Mouse (Mus musculus) CH12.LX (cell line): ENCODE data around the gene Mink1. TPM values are rescaled to one million over a fixed set of nuclear protein-coding genes. Genes with fewer than 3 reads are reported as not detected.

ENCODE experiments used
- DNase-seq: peaks from one replicate; pipeline ENCODE4 v3.0.0-alpha.2; 2013; ENCODE audit errors: extremely low read depth
- H3K27ac ChIP-seq: 2 replicates; pipeline ENCODE4 v1.5.1; 2012; ENCODE audit warnings: low read depth, mild to moderate bottlenecking, control low read depth, moderate library complexity; ENCODE audit not compliant: insufficient read depth
- H3K27me3 ChIP-seq: replicated peaks from 2 replicates; pipeline ENCODE3; 2012; ENCODE audit warnings: inconsistent platforms
- H3K36me3 ChIP-seq, 2 experiments: replicated peaks in 1 of 2; 2 replicates each; pipeline versions ENCODE3 to v1.6.1; 2012; ENCODE audit warnings: inconsistent platforms in 1 of 2, low read length in 1 of 2, mild to moderate bottlenecking in 1 of 2, mixed read lengths in 1 of 2, moderate library complexity in 1 of 2; ENCODE audit not compliant: control insufficient read depth in 1 of 2, insufficient read depth in 1 of 2
- H3K4me1 ChIP-seq, 2 experiments: 2 replicates each; pipeline ENCODE4 v1.6.1; 2012; ENCODE audit warnings: inconsistent platforms in 1 of 2, moderate library complexity in 1 of 2; ENCODE audit not compliant: insufficient read depth in 2 of 2, control insufficient read depth in 1 of 2
- H3K4me2 ChIP-seq: 2 replicates; pipeline ENCODE4 v1.6.1; 2012; ENCODE audit warnings: low read depth, mild to moderate bottlenecking, control low read depth; ENCODE audit not compliant: poor library complexity, insufficient read depth, severe bottlenecking
- H3K4me3 ChIP-seq, 3 experiments: fragments of 150-350 bp in 1 of 3; sonication (generic) in 1 of 3; replicated peaks in 1 of 3; 2 replicates each; pipeline versions ENCODE3 to v1.5.1; 2011 to 2012; ENCODE audit warnings: low read depth in 2 of 3, low read length in 2 of 3, mild to moderate bottlenecking in 2 of 3, moderate library complexity in 2 of 3, control low read depth in 1 of 3, improper control_type of control experiment in 1 of 3, inconsistent platforms in 1 of 3, mixed read lengths in 1 of 3; ENCODE audit not compliant: poor library complexity in 1 of 3
- H3K79me2 ChIP-seq: replicated peaks from 2 replicates; pipeline ENCODE4 v1.6.1; 2012; ENCODE audit warnings: mild to moderate bottlenecking, moderate library complexity; ENCODE audit not compliant: control insufficient read depth, poor library complexity, insufficient read depth, severe bottlenecking; ENCODE audit errors: extremely low read depth
- H3K9ac ChIP-seq: 2 replicates; pipeline ENCODE4 v1.6.1; 2012; ENCODE audit warnings: low read depth, mild to moderate bottlenecking, control low read depth, moderate library complexity; ENCODE audit not compliant: insufficient read depth
- H3K9me3 ChIP-seq: replicated peaks from 2 replicates; pipeline ENCODE3; 2012; ENCODE audit warnings: low read length, inconsistent platforms, mixed read lengths
- BHLHE40 ChIP-seq: IDR thresholded peaks from 2 replicates; pipeline ENCODE4 v1.6.1; 2011; ENCODE audit warnings: mild to moderate bottlenecking, low read depth, low read length, improper control_type of control experiment
- CHD1 ChIP-seq: IDR thresholded peaks from 2 replicates; pipeline ENCODE4 v1.6.1; 2012; ENCODE audit warnings: low read depth, low read length, improper control_type of control experiment, inconsistent platforms
- CTCF ChIP-seq, 2 experiments: IDR thresholded peaks in 1 of 2; conservative IDR thresholded peaks in 1 of 2; 2 replicates each; pipeline ENCODE4 v1.5.1; 2011 to 2012; ENCODE audit warnings: low read depth in 2 of 2, low read length in 2 of 2, improper control_type of control experiment in 1 of 2, inconsistent platforms in 1 of 2, mild to moderate bottlenecking in 1 of 2, moderate library complexity in 1 of 2
- E2F4 ChIP-seq: IDR thresholded peaks from 2 replicates; pipeline ENCODE4 v1.6.1; 2011; ENCODE audit warnings: low read depth, low read length, improper control_type of control experiment; ENCODE audit not compliant: insufficient replicate concordance
- ELF1 ChIP-seq: IDR thresholded peaks from 2 replicates; pipeline ENCODE4 v1.6.1; 2014; ENCODE audit warnings: low read depth, mild to moderate bottlenecking, inconsistent platforms, low read length, improper control_type of control experiment
- ETS1 ChIP-seq: conservative IDR thresholded peaks from 2 replicates; pipeline ENCODE4 v1.6.1; 2012; ENCODE audit warnings: low read depth, mild to moderate bottlenecking, inconsistent platforms, low read length, improper control_type of control experiment, moderate library complexity
- HCFC1 ChIP-seq: IDR thresholded peaks from 2 replicates; pipeline ENCODE4 v1.6.1; 2012; ENCODE audit warnings: low read depth, mild to moderate bottlenecking, inconsistent platforms, low read length, improper control_type of control experiment
- JUND ChIP-seq: conservative IDR thresholded peaks from 2 replicates; pipeline ENCODE4 v1.6.1; 2011; ENCODE audit warnings: low read depth, low read length, improper control_type of control experiment
- KAT2A ChIP-seq: IDR thresholded peaks from 2 replicates; pipeline ENCODE4 v1.6.1; 2012; ENCODE audit warnings: low read length, improper control_type of control experiment, inconsistent platforms; ENCODE audit not compliant: insufficient replicate concordance
- MAX ChIP-seq: IDR thresholded peaks from 2 replicates; pipeline ENCODE4 v1.6.1; 2011; ENCODE audit warnings: low read length, improper control_type of control experiment
- MEF2A ChIP-seq: IDR thresholded peaks from 2 replicates; pipeline ENCODE4 v1.6.1; 2014; ENCODE audit warnings: low read depth, mild to moderate bottlenecking, inconsistent platforms, low read length, improper control_type of control experiment, borderline replicate concordance
- MYC ChIP-seq: IDR thresholded peaks from 2 replicates; pipeline ENCODE4 v1.6.1; 2011; ENCODE audit warnings: low read depth, mild to moderate bottlenecking, improper control_type of control experiment, low read length
- NELFE ChIP-seq: IDR thresholded peaks from 2 replicates; pipeline ENCODE4 v1.6.1; 2011; ENCODE audit warnings: low read depth, low read length, improper control_type of control experiment
- NRF1 ChIP-seq: IDR thresholded peaks from 2 replicates; pipeline ENCODE4 v1.6.1; 2014; ENCODE audit warnings: low read depth, mild to moderate bottlenecking, inconsistent platforms, low read length, improper control_type of control experiment, moderate library complexity
- RAD21 ChIP-seq: IDR thresholded peaks from 2 replicates; pipeline ENCODE4 v1.6.1; 2011; ENCODE audit warnings: low read depth, mild to moderate bottlenecking, low read length, improper control_type of control experiment, moderate library complexity
- RCOR1 ChIP-seq: conservative IDR thresholded peaks from 2 replicates; pipeline ENCODE4 v1.6.1; 2012; ENCODE audit warnings: low read depth, mild to moderate bottlenecking, inconsistent platforms, low read length, improper control_type of control experiment
- SMC3 ChIP-seq: IDR thresholded peaks from 2 replicates; pipeline ENCODE4 v1.6.1; 2011; ENCODE audit warnings: low read depth, low read length, improper control_type of control experiment
- TBP ChIP-seq: conservative IDR thresholded peaks from 2 replicates; pipeline ENCODE4 v1.6.1; 2011; ENCODE audit warnings: low read depth, low read length, improper control_type of control experiment
- UBTF ChIP-seq: IDR thresholded peaks from 2 replicates; pipeline ENCODE4 v1.6.1; 2012; ENCODE audit warnings: low read depth, mild to moderate bottlenecking, inconsistent platforms, low read length, improper control_type of control experiment, moderate library complexity
- ZKSCAN1 ChIP-seq: IDR thresholded peaks from 2 replicates; pipeline ENCODE4 v1.6.1; 2012; ENCODE audit warnings: low read depth, inconsistent platforms, low read length, improper control_type of control experiment, borderline replicate concordance
- ZMIZ1 ChIP-seq: IDR thresholded peaks from 2 replicates; pipeline ENCODE4 v1.6.1; 2012; ENCODE audit warnings: low read depth, mild to moderate bottlenecking, inconsistent platforms, low read length, improper control_type of control experiment
- ZNF384 ChIP-seq: IDR thresholded peaks from 2 replicates; pipeline ENCODE4 v1.6.1; 2012; ENCODE audit warnings: low read depth, low read length, improper control_type of control experiment, inconsistent platforms
- dilution Hi-C: fragments of 300-500 bp; cut with MboI; formaldehyde crosslinking; loops from 2 replicates; pipeline ENCODE4 v1.14.3; 2020; ENCODE audit warnings: low sequenced_read_pairs; ENCODE audit not compliant: extremely low pct_unique_long_range_greater_than_20kb, extremely low pct_ligation_motif_present
- in situ Hi-C: fragments of 300-500 bp; cut with MboI; formaldehyde crosslinking; loops from 3 replicates; pipeline ENCODE4 v1.14.3; 2019; ENCODE audit warnings: low sequenced_read_pairs, low pct_ligation_motif_present, low pct_unique_long_range_greater_than_20kb, mixed read lengths
- polyA plus RNA-seq: library from polyadenylated mRNA; unstranded; fragments of >175 nt; gene quantifications from 2 replicates; pipeline ENCODE4 v1.2.1, GENCODE M21; 2012; ENCODE audit warnings: low read depth; ENCODE audit not compliant: insufficient read length
- total RNA-seq, 2 experiments: library from RNA; depleted of rRNA; stranded (reverse); fragments of 300-350 nt in 1 of 2; fragments of >200 nt in 1 of 2; gene quantifications; 2 replicates each; pipeline ENCODE4 v1.2.3; 2012 to 2014

Mink1 gene
- total and polyA plus RNA-seq, 3 experiments = 15.0 to 79.8 (median 31.2) TPM

DNA sequence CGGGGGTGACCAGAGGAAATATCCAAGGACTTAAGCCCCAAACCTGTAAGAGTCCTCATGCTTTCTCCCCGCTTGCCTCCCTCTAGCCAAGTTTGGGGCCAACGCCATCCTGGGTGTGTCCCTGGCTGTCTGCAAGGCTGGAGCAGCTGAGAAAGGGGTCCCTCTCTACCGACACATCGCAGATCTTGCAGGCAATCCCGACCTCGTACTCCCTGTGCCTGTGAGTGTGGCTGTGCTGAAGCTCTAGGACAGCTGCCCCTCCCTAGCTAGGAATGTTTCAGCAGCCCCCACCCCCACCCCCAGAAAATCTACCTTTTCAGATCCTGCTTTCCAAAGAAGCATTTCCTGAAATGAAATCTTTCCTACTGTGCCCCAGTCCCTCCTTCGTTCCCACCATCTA, 96.3 kb downstream of the Mink1 start:
- no peak overlapping the region for H3K4me3 ChIP-seq

DNA sequence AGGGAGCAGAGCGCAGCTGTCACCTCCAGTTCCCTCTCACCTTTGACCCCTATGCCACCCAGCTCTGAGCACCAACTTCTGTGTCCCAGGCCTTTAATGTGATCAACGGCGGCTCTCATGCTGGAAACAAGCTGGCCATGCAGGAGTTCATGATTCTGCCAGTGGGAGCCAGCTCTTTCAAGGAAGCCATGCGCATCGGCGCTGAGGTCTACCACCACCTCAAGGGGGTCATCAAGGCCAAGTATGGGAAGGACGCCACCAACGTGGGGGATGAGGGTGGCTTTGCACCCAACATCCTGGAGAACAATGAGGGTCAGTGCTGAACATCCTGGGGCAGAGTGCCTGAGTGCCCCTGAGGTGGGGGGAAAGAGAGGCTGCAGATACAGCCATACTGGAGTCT, 97.9 kb downstream of the Mink1 start:
- no peak overlapping the region for H3K9ac ChIP-seq
- no peak for TF ChIP-seq RAD21
- TF ChIP-seq BHLHE40 = no peak
- no peak for TF ChIP-seq RCOR1
- TF ChIP-seq KAT2A = no peak
- TF ChIP-seq E2F4 = no peak
- no peak for TF ChIP-seq SMC3
- no peak for TF ChIP-seq MEF2A
- peaks cover 38 to 70% of the 10 kb centered on the region in 2 experiments for H3K36me3 ChIP-seq
- no peaks in the 10 kb centered on the region for H3K9me3 ChIP-seq
- no peak overlapping the region for H3K4me3 ChIP-seq
- no peak overlapping the region for H3K27ac ChIP-seq
- dilution Hi-C loops = no loop called here
- no peak for DNase-seq
- H3K27me3 ChIP-seq = no peaks in the 10 kb centered on the region
- H3K79me2 ChIP-seq = no peaks in the 10 kb centered on the region
- H3K4me1 ChIP-seq = peaks cover 7 to 26% of the 10 kb centered on the region in 2 experiments
- H3K4me2 ChIP-seq = no peak overlapping the region
- in situ Hi-C loops = no loop called here

More for the DNA sequence above, 96.3 kb downstream of the Mink1 start:
- Histone ChIP-seq H3K36me3 (peaks cover 23 to 54% of the 10 kb centered on the region in 2 experiments), H3K4me1 (peaks cover 7 to 26% of the 10 kb centered on the region in 2 experiments), H3K79me2 (peaks cover 5% of the 10 kb centered on the region)
- DNase-seq = no peak
- TF ChIP-seq KAT2A = no peak
- TF ChIP-seq TBP = no peak
- TF ChIP-seq MEF2A = no peak
- no peak for TF ChIP-seq CHD1
- TF ChIP-seq HCFC1 = no peak
- no peak for TF ChIP-seq MYC
- no peak for TF ChIP-seq RAD21
- no peak for TF ChIP-seq ZNF384
- TF ChIP-seq CTCF (conservative IDR thresholded peaks at IDR 0.05 in 1 of 2, IDR thresholded peaks at IDR 0.05 in 1 of 2; ENCODE audit: low read depth in 2 of 2, low read length in 2 of 2) = no peak
- TF ChIP-seq, all 38 proteins: peak for 0
- no peaks in the 10 kb centered on the region for H3K9me3 ChIP-seq
- H3K9ac ChIP-seq = no peak overlapping the region
- no peak overlapping the region for H3K27ac ChIP-seq
- no peaks in the 10 kb centered on the region for H3K27me3 ChIP-seq
- dilution Hi-C loops (no loop called here), in situ Hi-C loops (no loop called here)
- no peak overlapping the region for H3K4me2 ChIP-seq

DNA sequence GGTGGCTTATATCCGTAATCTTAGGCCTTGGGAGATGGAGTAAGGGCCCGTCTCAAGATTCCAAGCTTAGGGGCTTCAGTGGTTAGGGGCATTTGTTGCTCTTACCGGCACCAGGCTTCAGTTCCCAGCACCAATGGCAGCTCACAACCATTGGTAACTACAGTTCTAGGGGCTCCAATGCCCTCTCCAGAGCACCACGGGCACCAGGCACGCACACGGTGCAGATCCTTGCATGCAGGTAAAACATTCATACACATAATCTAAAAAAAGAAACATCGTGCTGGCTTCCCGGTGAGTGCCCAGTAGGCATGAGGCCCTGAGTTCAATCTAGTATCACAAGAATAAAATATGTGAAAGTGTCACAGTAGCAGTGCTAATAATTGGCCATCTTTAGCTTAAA, 100.4 kb downstream of the Mink1 start:
- Histone ChIP-seq H3K27me3 (no peaks in the 10 kb centered on the region), H3K36me3 (peaks cover 46 to 91% of the 10 kb centered on the region in 2 experiments)
- no peak for TF ChIP-seq ETS1
- TF ChIP-seq ZMIZ1 = no peak
- no peak for TF ChIP-seq JUND
- TF ChIP-seq HCFC1 = no peak
- no peak for TF ChIP-seq UBTF
- no peak for TF ChIP-seq MAX
- TF ChIP-seq NRF1 = no peak
- TF ChIP-seq ELF1 = no peak
- no peak for TF ChIP-seq MEF2A
- TF ChIP-seq ZKSCAN1 = no peak
- TF ChIP-seq RCOR1 = no peak
- no peak for TF ChIP-seq NELFE
- no peak for TF ChIP-seq E2F4
- TF ChIP-seq TBP = no peak
- TF ChIP-seq, all 38 proteins: peak for 0
- DNase-seq = no peak
- Histone ChIP-seq H3K79me2 (peaks cover 19% of the 10 kb centered on the region), H3K4me1 (peaks cover 10 to 25% of the 10 kb centered on the region in 2 experiments), H3K27ac (no peak overlapping the region), H3K4me3 (no peak overlapping the region), H3K4me2 (no peak overlapping the region), H3K9ac (no peak overlapping the region), H3K9me3 (no peaks in the 10 kb centered on the region)
- dilution Hi-C loops = no loop called here
- in situ Hi-C loops = no loop called here
